Mouse (Mus musculus) hindlimb bud, embryonic 11.5 days (tissue): ENCODE results near the gene Gm765.

Experiments used
- DNase-seq: peaks from one replicate; pipeline ENCODE4 v3.0.0-alpha.2; 2012; ENCODE audit warnings: low read depth, low spot score; ENCODE audit errors: extremely low spot score

Gene Gm765

DNA sequence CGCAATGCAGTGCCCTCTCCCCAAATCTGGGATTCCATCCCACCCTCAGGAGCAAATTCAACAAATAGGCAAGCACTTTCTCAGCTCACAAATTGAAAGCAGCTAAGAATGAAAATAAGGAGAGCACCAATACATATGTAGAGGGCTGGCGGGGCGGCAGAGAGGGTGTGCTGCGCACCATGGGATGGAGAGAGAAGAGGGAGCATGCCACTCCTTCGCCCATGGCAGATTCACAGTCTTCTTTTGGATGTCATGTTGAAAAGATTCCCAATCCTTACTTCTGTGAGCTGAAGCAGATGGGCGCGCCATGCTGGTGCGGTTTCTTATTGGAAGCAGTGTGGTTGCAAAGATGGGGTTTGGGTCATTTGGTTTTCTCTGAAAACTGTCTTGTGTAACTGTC lies 118.6 kb downstream of the Gm765 start:
- DNase-seq = no peak

DNA sequence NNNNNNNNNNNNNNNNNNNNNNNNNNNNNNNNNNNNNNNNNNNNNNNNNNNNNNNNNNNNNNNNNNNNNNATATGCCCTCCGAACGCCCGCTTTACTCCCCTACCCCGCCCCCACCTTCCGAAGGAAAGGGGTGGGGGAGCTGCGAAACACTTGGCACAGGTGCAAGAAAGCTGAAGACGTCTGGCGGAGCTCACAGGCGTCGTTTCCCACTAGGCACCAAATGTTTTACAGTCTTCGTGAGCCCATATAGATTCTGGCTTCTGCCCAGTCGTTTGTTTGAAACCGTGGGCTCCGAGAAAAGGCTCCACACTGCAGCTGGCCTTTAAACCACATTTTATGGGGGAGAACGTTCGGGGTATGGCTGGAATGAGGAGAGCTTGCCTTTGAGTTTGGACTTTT lies 120.6 kb downstream of the Gm765 start:
- no peak for DNase-seq

DNA sequence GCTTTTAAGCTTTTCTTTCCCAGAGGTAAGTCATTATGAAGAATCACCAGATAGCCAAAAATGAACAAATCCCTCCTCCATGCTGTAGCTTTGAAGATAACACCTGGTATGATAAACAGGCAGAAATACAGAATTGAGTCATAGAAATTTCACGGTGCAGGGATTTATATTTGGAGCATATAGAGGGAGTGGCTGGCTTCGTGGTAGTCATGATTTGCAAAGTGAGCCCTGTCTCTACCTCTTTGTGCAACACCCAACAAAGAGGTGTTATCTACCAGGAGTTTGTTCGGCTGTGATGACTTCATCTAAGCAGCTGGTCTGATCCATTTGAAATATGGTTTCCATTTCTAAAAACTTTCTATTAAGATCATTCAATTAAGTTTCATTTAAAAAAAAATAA lies 130.3 kb downstream of the Gm765 start:
- no peak for DNase-seq

DNA sequence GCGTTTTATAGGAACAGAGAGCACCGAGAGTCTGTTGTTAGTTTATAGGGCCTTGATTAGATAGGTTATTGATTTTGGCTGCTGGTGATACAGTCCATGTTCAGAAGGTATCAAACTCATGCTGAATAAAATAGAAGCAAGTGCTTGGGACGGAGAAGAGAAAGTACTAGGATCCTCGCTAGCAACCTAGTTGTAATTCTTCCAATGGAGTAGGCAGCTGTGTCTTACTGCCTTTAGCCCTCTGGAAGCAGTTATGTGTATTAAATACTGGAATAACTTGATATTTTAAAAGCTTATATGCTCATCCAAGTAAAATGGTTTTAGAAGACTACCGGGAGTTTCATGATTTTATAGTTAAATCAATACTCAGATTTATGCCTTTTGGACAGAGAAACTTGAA lies 132.3 kb downstream of the Gm765 start:
- no peak for DNase-seq

DNA sequence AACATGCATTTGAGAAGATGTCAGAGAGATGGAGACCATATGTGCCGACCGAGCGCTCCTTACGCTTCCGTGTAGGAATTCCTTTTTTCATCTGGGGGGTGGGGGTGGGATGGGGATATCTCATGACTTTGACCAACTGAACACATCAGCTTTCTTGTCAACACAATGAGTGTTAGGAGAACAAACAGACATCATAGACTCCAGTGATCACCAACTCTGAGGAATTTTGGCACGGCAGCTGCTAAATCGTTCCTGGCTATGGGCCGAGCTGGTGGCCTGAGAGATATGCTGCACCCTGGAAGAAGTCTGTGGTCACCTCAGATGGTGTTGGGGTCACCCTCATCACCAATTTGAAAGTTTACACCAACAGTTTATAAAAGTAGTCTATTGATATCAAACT lies 134.5 kb downstream of the Gm765 start:
- DNase-seq = no peak

DNA sequence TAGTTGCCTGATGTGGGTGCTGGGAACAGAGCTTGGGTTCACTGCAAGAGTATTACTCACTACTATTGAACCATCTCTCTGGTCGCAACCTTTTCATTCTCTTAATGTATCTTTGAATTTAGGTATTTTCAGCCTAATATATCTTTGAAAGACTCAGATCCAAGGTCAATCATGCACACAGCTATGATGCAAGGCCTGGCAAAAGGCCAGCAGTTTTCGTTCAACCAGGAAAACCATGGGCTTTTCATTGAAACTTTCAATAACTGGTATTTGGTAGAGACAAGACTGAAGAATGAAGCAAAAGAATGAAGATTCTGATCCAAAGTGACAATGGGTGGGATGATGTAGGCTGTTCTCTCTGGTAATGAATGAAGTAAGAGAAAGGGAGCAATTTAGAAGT lies 143.8 kb downstream of the Gm765 start:
- no peak for DNase-seq

DNA sequence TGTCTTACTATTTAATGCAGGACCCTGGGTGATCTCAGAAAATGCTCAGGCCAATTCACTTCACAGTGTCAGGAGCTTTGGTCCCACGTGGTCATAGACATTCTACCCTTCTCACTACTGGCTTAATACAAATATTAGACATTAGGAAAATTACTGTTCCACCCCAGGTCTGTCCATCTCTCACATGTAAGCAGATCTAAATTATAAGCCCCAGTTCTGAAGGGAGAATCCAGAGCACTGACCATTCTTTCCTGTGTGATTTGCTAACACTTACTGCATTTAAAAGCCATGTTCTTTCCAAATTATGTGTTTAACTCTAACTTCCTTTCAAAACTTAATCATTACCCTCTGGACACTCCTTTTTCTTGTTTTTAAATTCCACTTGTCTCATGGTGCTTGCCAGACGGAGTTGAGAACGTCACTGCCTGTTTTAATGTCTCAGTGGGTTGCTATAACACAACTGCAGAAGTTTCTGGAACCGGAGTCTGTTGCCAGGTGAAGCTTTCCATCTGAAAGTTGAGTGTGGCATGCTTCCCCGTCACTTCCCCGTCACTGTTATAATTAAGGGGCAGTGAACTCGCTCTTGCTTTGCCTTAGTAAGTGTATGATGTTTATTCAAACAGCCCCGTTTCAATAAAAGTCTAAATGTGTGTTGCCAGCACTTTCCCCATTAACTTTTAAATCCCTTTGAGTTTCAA lies 151.7 kb downstream of the Gm765 start:
- no peak for DNase-seq
